Mouse (Mus musculus): ENCODE data around the gene Taar2.

Taar2 gene

DNA sequence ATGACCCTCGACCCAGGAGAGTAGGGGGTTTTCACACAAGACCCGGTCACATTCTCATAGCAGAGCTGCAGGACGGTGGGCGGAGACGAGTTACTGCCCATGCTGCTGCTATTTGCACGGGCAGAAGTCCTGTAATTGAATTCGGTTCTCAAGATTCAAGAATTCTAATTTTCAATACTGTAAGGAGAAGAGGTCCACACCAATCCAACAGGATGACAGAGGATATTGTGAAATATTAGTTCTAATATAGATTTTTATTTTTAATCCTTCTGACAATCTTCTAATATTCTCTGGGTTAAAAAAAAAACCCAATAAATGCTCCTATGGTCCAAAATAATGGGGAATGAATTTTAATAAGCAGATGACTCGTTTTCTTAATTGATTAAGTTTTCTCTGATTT lies 47.2 kb downstream of the Taar2 start, which contains the start of gene Taar6:
Gene Taar6, minus strand, starts transcription at position 101 of the 400 bp plus-strand sequence.
- no peak for DNase-seq

- no peak for DNase-seq
These were observed 48.0 kb downstream of the Taar2 start for GRCm38 (mm10) chr10:23986419-23986818.

Measured in cerebellum, postnatal 14 days (tissue).